Mouse (Mus musculus) heart, postnatal 0 days (tissue): ENCODE measurements around the gene Dip2b. TPM values are rescaled to one million over a fixed set of nuclear protein-coding genes. Genes with fewer than 3 reads are reported as not detected.
A peak's percentile ranks its signal among the peaks of the same experiment; 100 is the strongest.

Source experiments
- ATAC-seq: fragments of 200-750 bp; cut with Nextera tagmentation; 2 replicates; pipeline ENCODE4 v1.8.0; 2017; ENCODE audit warnings: low read depth, moderate number of reproducible peaks, moderate library complexity; ENCODE audit not compliant: insufficient read depth
- DNase-seq: peaks from one replicate; pipeline ENCODE4 v3.0.0-alpha.2; 2016; ENCODE audit warnings: low spot score
- H3K27ac ChIP-seq: fragments of 300-500 bp; sonication (generic); 2 replicates; pipeline ENCODE4 v1.5.1; 2014; ENCODE audit warnings: low read depth, mild to moderate bottlenecking
- H3K27me3 ChIP-seq: fragments of 300-500 bp; sonication (generic); 2 replicates; pipeline ENCODE4 v1.6.1; 2014; ENCODE audit warnings: low read length, mixed read lengths; ENCODE audit not compliant: control insufficient read depth, insufficient read depth
- H3K36me3 ChIP-seq: fragments of 300-500 bp; sonication (generic); replicated peaks from 2 replicates; pipeline ENCODE4 v1.6.1; 2014; ENCODE audit warnings: low read length, mixed read lengths; ENCODE audit not compliant: control insufficient read depth, insufficient read depth
- H3K4me1 ChIP-seq: fragments of 300-500 bp; sonication (generic); 2 replicates; pipeline ENCODE4 v1.6.1; 2014; ENCODE audit warnings: antibody characterized with exemption; ENCODE audit not compliant: control insufficient read depth, insufficient read depth
- H3K4me2 ChIP-seq: fragments of 300-500 bp; sonication (generic); 2 replicates; pipeline ENCODE4 v1.6.1; 2014; ENCODE audit warnings: low read depth, mild to moderate bottlenecking, low read length, moderate library complexity
- H3K4me3 ChIP-seq: fragments of 300-500 bp; sonication (generic); 2 replicates; pipeline ENCODE4 v1.5.1; 2014; ENCODE audit warnings: low read depth, low read length
- H3K9ac ChIP-seq: fragments of 300-500 bp; sonication (generic); replicated peaks from 2 replicates; pipeline ENCODE4 v1.6.1; 2014; ENCODE audit warnings: low read depth, low read length, mixed read lengths
- H3K9me3 ChIP-seq: fragments of 300-500 bp; sonication (generic); replicated peaks from 2 replicates; pipeline ENCODE4 v1.6.1; 2016; ENCODE audit warnings: low read length; ENCODE audit not compliant: control insufficient read depth
- CTCF ChIP-seq: IDR thresholded peaks from 2 replicates; pipeline ENCODE4 v1.5.1; 2016; ENCODE audit warnings: antibody characterized with exemption, control low read depth, low read depth
- EP300 ChIP-seq: IDR thresholded peaks from 2 replicates; pipeline ENCODE4 v1.6.1; 2016; ENCODE audit warnings: antibody characterized with exemption, low read depth
- WGBS: fragments of 180-500 bp; shearing (Covaris S2); extraction: QIAGEN DNeasy Blood & Tissue Kit; methylation state at CpG from one replicate; pipeline ENCODE4 v1.1.7; 2014; 5-methylcytosine and 5-hydroxymethylcytosine counted together
- polyA plus RNA-seq: library from polyadenylated mRNA; unstranded; fragments of >200 nt; fragmentation: Nextera tagmentation; extraction: Ambion mirVana; gene quantifications from 2 replicates; pipeline ENCODE4 v1.2.1, GENCODE M21; 2015
- total RNA-seq: library from RNA; depleted of rRNA; stranded (reverse); fragments of >200 nt; gene quantifications from 2 replicates; pipeline ENCODE4 v1.2.3, GENCODE M21; 2014; ENCODE audit warnings: low replicate concordance

The Dip2b gene
- total and polyA plus RNA-seq, 2 experiments from 2014 or later = 9.7 to 24.0 TPM

- ATAC-seq (peak; percentile 81), DNase-seq (peak; percentile 31)
- Histone ChIP-seq H3K9ac (no peak overlapping the region), H3K27ac (no peak overlapping the region), H3K36me3 (peaks cover 8% of the 10 kb centered on the region), H3K9me3 (no peaks in the 10 kb centered on the region), H3K4me1 (peaks cover 14% of the 10 kb centered on the region), H3K4me3 (no peak overlapping the region), H3K27me3 (no peaks in the 10 kb centered on the region), H3K4me2 (no peak overlapping the region)
- WGBS = 57% methylated on average over 15 of the region's 15 CpGs
- no peak for TF ChIP-seq EP300
- TF ChIP-seq CTCF = no peak; the same call in 1 of the 2 replicates
Observed at GRCm38 (mm10) chr15:100144854-100145824, 106.7 kb downstream of the Dip2b start.

- no peak for DNase-seq
- Histone ChIP-seq H3K27me3 (no peaks in the 10 kb centered on the region), H3K27ac (no peak overlapping the region), H3K36me3 (peaks cover 9% of the 10 kb centered on the region), H3K4me2 (no peak overlapping the region), H3K4me3 (no peak overlapping the region), H3K4me1 (peaks cover 14% of the 10 kb centered on the region), H3K9me3 (no peaks in the 10 kb centered on the region), H3K9ac (no peak overlapping the region)
- WGBS = 57% methylated on average over 3 of the region's 3 CpGs
- ATAC-seq = no peak
- TF ChIP-seq CTCF (no peak), EP300 (no peak)
Observed at GRCm38 (mm10) chr15:100145917-100146316, 107.5 kb downstream of the Dip2b start.

- WGBS = 48% methylated on average over 4 of the region's 4 CpGs
- no peaks in the 10 kb centered on the region for H3K27me3 ChIP-seq
Observed at GRCm38 (mm10) chr15:100150593-100150992, 112.1 kb downstream of the Dip2b start.

GRCm38 (mm10) chr15:100152321-100152720, 113.9 kb downstream of the Dip2b start:
- H3K9ac ChIP-seq = no peak overlapping the region
- H3K4me1 ChIP-seq = 0 out of 2 replicates have a peak, but pooled peaks cover 15% of the 10 kb centered on the region
- ATAC-seq (no peak), DNase-seq (no peak)
- no peaks in the 10 kb centered on the region for H3K9me3 ChIP-seq
- H3K27ac ChIP-seq = no peak overlapping the region
- TF ChIP-seq EP300 (no peak), CTCF (no peak)
- no peak overlapping the region for H3K4me3 ChIP-seq
- WGBS = 85% methylated on average over 3 of the region's 3 CpGs
- H3K27me3 ChIP-seq = no peaks in the 10 kb centered on the region
- no peak overlapping the region for H3K4me2 ChIP-seq
- peaks cover 49% of the 10 kb centered on the region for H3K36me3 ChIP-seq

More at GRCm38 (mm10) chr15:100150593-100150992, 112.1 kb downstream of the Dip2b start:
- Histone ChIP-seq H3K9me3 (no peaks in the 10 kb centered on the region), H3K9ac (no peak overlapping the region), H3K4me3 (no peak overlapping the region), H3K27ac (no peak overlapping the region), H3K36me3 (peaks cover 39% of the 10 kb centered on the region), H3K4me1 (peaks cover 10% of the 10 kb centered on the region; the same call in 1 of the 2 replicates), H3K4me2 (no peak overlapping the region)
- TF ChIP-seq CTCF (no peak), EP300 (no peak)
- DNase-seq = no peak
- no peak for ATAC-seq

- WGBS = 78% methylated on average over 3 of the region's 3 CpGs
- ATAC-seq = no peak
- Histone ChIP-seq H3K27ac (no peak overlapping the region), H3K27me3 (no peaks in the 10 kb centered on the region), H3K36me3 (peaks cover 49% of the 10 kb centered on the region), H3K4me2 (no peak overlapping the region), H3K9me3 (no peaks in the 10 kb centered on the region), H3K4me1 (0 out of 2 replicates have a peak, but pooled peaks cover 12% of the 10 kb centered on the region), H3K9ac (no peak overlapping the region), H3K4me3 (no peak overlapping the region)
- TF ChIP-seq CTCF (no peak), EP300 (no peak)
- no peak for DNase-seq
Observed at GRCm38 (mm10) chr15:100153024-100153423, 114.6 kb downstream of the Dip2b start.
